Mouse (Mus musculus) hindbrain, postnatal 0 days (tissue): ENCODE data around the gene Icam2. TPM values are rescaled to one million over a fixed set of nuclear protein-coding genes. Genes with fewer than 3 reads are reported as not detected.

Experiments
- ATAC-seq: fragments of 200-750 bp; cut with Nextera tagmentation; 2 replicates; pipeline ENCODE4 v1.8.0; 2017; ENCODE audit warnings: mild to moderate bottlenecking, moderate TSS enrichment, moderate library complexity
- DNase-seq: peaks from one replicate; pipeline ENCODE4 v3.0.0-alpha.2; 2015; ENCODE audit warnings: low spot score
- H3K27ac ChIP-seq: fragments of 300-500 bp; sonication (generic); 2 replicates; pipeline ENCODE4 v1.5.1; 2014; ENCODE audit warnings: mild to moderate bottlenecking
- H3K27me3 ChIP-seq: fragments of 300-500 bp; sonication (generic); 2 replicates; pipeline ENCODE4 v1.6.1; 2014; ENCODE audit warnings: low read length, mixed read lengths; ENCODE audit not compliant: insufficient read depth
- H3K36me3 ChIP-seq: fragments of 300-500 bp; sonication (generic); 2 replicates; pipeline ENCODE4 v1.6.1; 2014; ENCODE audit warnings: low read length, mixed read lengths; ENCODE audit not compliant: insufficient read depth
- H3K4me1 ChIP-seq: fragments of 300-500 bp; sonication (generic); 2 replicates; pipeline ENCODE4 v1.6.1; 2014; ENCODE audit warnings: antibody characterized with exemption, low read length, mixed read lengths; ENCODE audit not compliant: insufficient read depth
- H3K4me2 ChIP-seq: fragments of 300-500 bp; sonication (generic); 2 replicates; pipeline ENCODE4 v1.6.1; 2014; ENCODE audit warnings: low read depth, mild to moderate bottlenecking, low read length, moderate library complexity, mixed read lengths
- H3K4me3 ChIP-seq: fragments of 300-500 bp; sonication (generic); 2 replicates; pipeline ENCODE4 v1.5.1; 2014; ENCODE audit warnings: low read length
- H3K9ac ChIP-seq: fragments of 300-500 bp; sonication (generic); replicated peaks from 2 replicates; pipeline ENCODE4 v1.6.1; 2014; ENCODE audit warnings: mild to moderate bottlenecking, low read length, moderate library complexity, mixed read lengths
- H3K9me3 ChIP-seq: fragments of 300-500 bp; sonication (generic); 2 replicates; pipeline ENCODE4 v1.6.1; 2016; ENCODE audit warnings: low read length, mixed read lengths
- CTCF ChIP-seq: IDR thresholded peaks from 2 replicates; pipeline ENCODE4 v1.5.1; 2016; ENCODE audit warnings: antibody characterized with exemption, control low read depth, low read depth
- WGBS: fragments of 180-500 bp; shearing (Covaris S2); extraction: QIAGEN DNeasy Blood & Tissue Kit; methylation state at CpG from one replicate; pipeline ENCODE4 v1.1.7; 2014; 5-methylcytosine and 5-hydroxymethylcytosine counted together
- polyA plus RNA-seq: library from polyadenylated mRNA; unstranded; fragments of >200 nt; fragmentation: Nextera tagmentation; extraction: Ambion mirVana; gene quantifications from 2 replicates; pipeline ENCODE4 v1.2.1, GENCODE M21; 2015
- total RNA-seq: library from RNA; depleted of rRNA; stranded (reverse); fragments of >200 nt; gene quantifications from 2 replicates; pipeline ENCODE4 v1.2.3, GENCODE M21; 2014

Gene Icam2
- total and polyA plus RNA-seq, 2 experiments from 2014 or later, result 8.4 to 11.4 TPM

GRCm38 (mm10) chr11:106393331-106393616 is 5.4 kb upstream of the Icam2 start:
- Histone ChIP-seq H3K27ac (no peak overlapping the region), H3K36me3 (peaks cover 7% of the 10 kb centered on the region; the same call in 1 of the 2 replicates), H3K9me3 (no peaks in the 10 kb centered on the region), H3K4me2 (no peak overlapping the region), H3K9ac (no peak overlapping the region), H3K4me1 (no peaks in the 10 kb centered on the region), H3K4me3 (no peak overlapping the region), H3K27me3 (no peaks in the 10 kb centered on the region)
- no peak for TF ChIP-seq CTCF
- DNase-seq, result no peak
- no peak for ATAC-seq
- 69% methylated on average over 4 of the region's 4 CpGs for WGBS

- ATAC-seq, result no peak
- whole genome bisulfite sequencing, result 70% methylated on average over 7 of the region's 7 CpGs
Observed at GRCm38 (mm10) chr11:106392597-106393330, 4.9 kb upstream of the Icam2 start.

GRCm38 (mm10) chr11:106391546-106392188 is 3.8 kb upstream of the Icam2 start:
- ATAC-seq, result peak; percentile 86
- Histone ChIP-seq H3K9ac (no peak overlapping the region), H3K27ac (no peak overlapping the region), H3K27me3 (no peaks in the 10 kb centered on the region), H3K9me3 (no peaks in the 10 kb centered on the region), H3K4me1 (no peaks in the 10 kb centered on the region), H3K36me3 (peaks cover 3% of the 10 kb centered on the region; the same call in 1 of the 2 replicates), H3K4me3 (no peak overlapping the region), H3K4me2 (no peak overlapping the region)
- WGBS, result 34% methylated on average over 6 of the region's 6 CpGs
- peak; percentile 98 for TF ChIP-seq CTCF
- peak; percentile 91 for DNase-seq

More at GRCm38 (mm10) chr11:106392597-106393330, 4.9 kb upstream of the Icam2 start:
- Histone ChIP-seq H3K4me3 (no peak overlapping the region), H3K4me2 (no peak overlapping the region), H3K4me1 (no peaks in the 10 kb centered on the region), H3K9me3 (no peaks in the 10 kb centered on the region), H3K27me3 (no peaks in the 10 kb centered on the region), H3K36me3 (peaks cover 3% of the 10 kb centered on the region; the same call in 1 of the 2 replicates), H3K27ac (no peak overlapping the region), H3K9ac (no peak overlapping the region)
- DNase-seq, result no peak
- no peak for TF ChIP-seq CTCF

- H3K9ac ChIP-seq, result no peak overlapping the region
- no peak for DNase-seq
- WGBS, result 75% methylated on average over 3 of the region's 3 CpGs
- no peak overlapping the region for H3K27ac ChIP-seq
- no peaks in the 10 kb centered on the region for H3K9me3 ChIP-seq
- no peaks in the 10 kb centered on the region for H3K27me3 ChIP-seq
- no peak for TF ChIP-seq CTCF
- no peak for ATAC-seq
- H3K4me1 ChIP-seq, result no peaks in the 10 kb centered on the region
- H3K4me3 ChIP-seq, result no peak overlapping the region
- no peak overlapping the region for H3K4me2 ChIP-seq
- peaks cover 3% of the 10 kb centered on the region; the same call in 1 of the 2 replicates for H3K36me3 ChIP-seq
Observed at GRCm38 (mm10) chr11:106390757-106391156, 2.9 kb upstream of the Icam2 start.

- no peak overlapping the region for H3K4me3 ChIP-seq
- H3K9me3 ChIP-seq, result no peaks in the 10 kb centered on the region
- ATAC-seq, result no peak
- DNase-seq, result no peak
- H3K9ac ChIP-seq, result no peak overlapping the region
- no peak overlapping the region for H3K27ac ChIP-seq
- no peaks in the 10 kb centered on the region for H3K4me1 ChIP-seq
- peaks cover 3% of the 10 kb centered on the region; the same call in 1 of the 2 replicates for H3K36me3 ChIP-seq
- WGBS, result 43% methylated on average over 3 of the region's 3 CpGs
- H3K27me3 ChIP-seq, result no peaks in the 10 kb centered on the region
- TF ChIP-seq CTCF, result no peak
- no peak overlapping the region for H3K4me2 ChIP-seq
Observed at GRCm38 (mm10) chr11:106389611-106390010, 1.7 kb upstream of the Icam2 start.

GRCm38 (mm10) chr11:106387020-106387419 is 855 bp downstream of the Icam2 start:
- no peaks in the 10 kb centered on the region for H3K4me1 ChIP-seq
- no peaks in the 10 kb centered on the region for H3K9me3 ChIP-seq
- no peaks in the 10 kb centered on the region for H3K27me3 ChIP-seq
- 79% methylated on average over 6 of the region's 6 CpGs for WGBS
- no peak for TF ChIP-seq CTCF
- H3K36me3 ChIP-seq, result no peaks in the 10 kb centered on the region
- DNase-seq (no peak), ATAC-seq (no peak)
- no peak overlapping the region for H3K4me3 ChIP-seq
- H3K4me2 ChIP-seq, result no peak overlapping the region
- no peak overlapping the region for H3K9ac ChIP-seq
- no peak overlapping the region for H3K27ac ChIP-seq

- WGBS, result 94% methylated on average over 3 of the region's 3 CpGs
- no peak for DNase-seq
- Histone ChIP-seq H3K9ac (no peak overlapping the region), H3K4me3 (no peak overlapping the region), H3K27me3 (no peaks in the 10 kb centered on the region), H3K9me3 (no peaks in the 10 kb centered on the region), H3K4me2 (no peak overlapping the region), H3K27ac (no peak overlapping the region), H3K4me1 (no peaks in the 10 kb centered on the region), H3K36me3 (no peaks in the 10 kb centered on the region)
- no peak for TF ChIP-seq CTCF
- no peak for ATAC-seq
Observed at GRCm38 (mm10) chr11:106386409-106386808, 1.5 kb downstream of the Icam2 start.
